Mouse (Mus musculus) ES-E14 (cell line): ENCODE data around the gene Rbfox3.

ENCODE experiments used
- CHD2 ChIP-seq: IDR thresholded peaks from 2 replicates; pipeline ENCODE4 v1.6.1; 2014; ENCODE audit warnings: mild to moderate bottlenecking, low read depth, low read length, inconsistent platforms
- MAFK ChIP-seq: IDR thresholded peaks from 2 replicates; pipeline ENCODE4 v1.6.1; 2014; ENCODE audit warnings: mild to moderate bottlenecking, low read depth, low read length, inconsistent platforms; ENCODE audit not compliant: insufficient read depth

DNA sequence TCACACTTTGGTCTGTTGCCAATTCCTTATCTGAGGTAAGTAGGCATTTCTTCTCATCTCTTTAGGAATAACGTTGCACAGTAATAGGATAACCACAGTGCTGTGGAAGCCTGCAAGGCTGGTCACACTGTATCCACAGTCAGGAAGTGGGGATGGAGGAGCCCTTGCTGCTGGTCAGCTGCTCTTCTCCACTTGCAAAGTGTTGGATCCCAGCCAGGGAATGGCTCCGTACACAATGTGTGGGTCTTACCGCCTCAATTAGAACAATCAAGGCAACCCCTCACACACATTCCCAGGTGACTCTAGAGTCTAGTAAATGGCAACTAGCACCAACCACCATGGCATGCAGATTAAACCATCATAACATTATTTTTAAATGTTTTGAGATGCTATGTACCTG lies 266.2 kb downstream of the Rbfox3 start:
- TF ChIP-seq CHD2: no peak
- TF ChIP-seq MAFK: no peak
